Mouse (Mus musculus): Measurements from ENCODE around the gene Sox13. TPM values are rescaled to one million over a fixed set of nuclear protein-coding genes. Genes with fewer than 3 reads are reported as not detected.

Sox13 gene
- polyA plus RNA-seq, 1 experiment = 17.2 TPM

GRCm38 (mm10) chr1:133434018-133434755 is 10.0 kb upstream of the Sox13 start:
- Histone ChIP-seq H3K4me3 (ENCODE audit: control insufficient read depth, insufficient read depth, low read length) (no peak overlapping the region), H3K27ac (ENCODE audit: control insufficient read depth, insufficient read depth, low read length) (no peak overlapping the region)

GRCm38 (mm10) chr1:133432566-133432965 is 8.4 kb upstream of the Sox13 start:
- H3K4me3 ChIP-seq (ENCODE audit: control insufficient read depth, insufficient read depth, low read length) = no peak overlapping the region
- H3K27ac ChIP-seq (ENCODE audit: control insufficient read depth, insufficient read depth, low read length) = no peak overlapping the region
- no peaks in the 10 kb centered on the region for H3K27me3 ChIP-seq (ENCODE audit: control insufficient read depth, insufficient read depth, low read length)
- no peaks in the 10 kb centered on the region for H3K4me1 ChIP-seq (replicated peaks; ENCODE audit: control insufficient read depth, insufficient read depth, low read length)
- no peaks in the 10 kb centered on the region for H3K36me3 ChIP-seq (ENCODE audit: control insufficient read depth, insufficient read depth, low read length)
- no peak for DNase-seq
- 64% methylated on average over 2 of the region's 2 CpGs for WGBS
- TF ChIP-seq POLR2A (IDR thresholded peaks at IDR 0.05; ENCODE audit: control insufficient read depth, extremely low read depth, insufficient read depth, low read length, poor library complexity) (no peak), CTCF (IDR thresholded peaks at IDR 0.05; ENCODE audit: borderline replicate concordance, control insufficient read depth, extremely low read depth, insufficient read depth, low read length, poor library complexity) (no peak)

More at GRCm38 (mm10) chr1:133434018-133434755, 10.0 kb upstream of the Sox13 start:
- DNase-seq = no peak
- Histone ChIP-seq H3K4me1 (replicated peaks; ENCODE audit: control insufficient read depth, insufficient read depth, low read length) (peaks cover 8% of the 10 kb centered on the region), H3K27me3 (ENCODE audit: control insufficient read depth, insufficient read depth, low read length) (no peaks in the 10 kb centered on the region), H3K36me3 (ENCODE audit: control insufficient read depth, insufficient read depth, low read length) (no peaks in the 10 kb centered on the region)
- 75% methylated on average over 12 of the region's 12 CpGs for WGBS
- TF ChIP-seq CTCF (IDR thresholded peaks at IDR 0.05; ENCODE audit: borderline replicate concordance, control insufficient read depth, extremely low read depth, insufficient read depth, low read length, poor library complexity) (no peak), POLR2A (IDR thresholded peaks at IDR 0.05; ENCODE audit: control insufficient read depth, extremely low read depth, insufficient read depth, low read length, poor library complexity) (no peak)

GRCm38 (mm10) chr1:133431133-133431532 is 7.0 kb upstream of the Sox13 start:
- DNase-seq = no peak
- Histone ChIP-seq H3K4me1 (replicated peaks; ENCODE audit: control insufficient read depth, insufficient read depth, low read length) (no peaks in the 10 kb centered on the region), H3K27ac (ENCODE audit: control insufficient read depth, insufficient read depth, low read length) (no peak overlapping the region), H3K27me3 (ENCODE audit: control insufficient read depth, insufficient read depth, low read length) (no peaks in the 10 kb centered on the region), H3K36me3 (ENCODE audit: control insufficient read depth, insufficient read depth, low read length) (no peaks in the 10 kb centered on the region), H3K4me3 (ENCODE audit: control insufficient read depth, insufficient read depth, low read length) (no peak overlapping the region)
- WGBS = 98% methylated on average over 2 of the region's 2 CpGs
- no peak for TF ChIP-seq POLR2A (IDR thresholded peaks at IDR 0.05; ENCODE audit: control insufficient read depth, extremely low read depth, insufficient read depth, low read length, poor library complexity)
- TF ChIP-seq CTCF (IDR thresholded peaks at IDR 0.05; ENCODE audit: borderline replicate concordance, control insufficient read depth, extremely low read depth, insufficient read depth, low read length, poor library complexity) = no peak

- no peak for TF ChIP-seq POLR2A (IDR thresholded peaks at IDR 0.05; ENCODE audit: control insufficient read depth, extremely low read depth, insufficient read depth, low read length, poor library complexity)
- WGBS = 67% methylated on average over 4 of the region's 4 CpGs
- no peak overlapping the region for H3K4me3 ChIP-seq (ENCODE audit: control insufficient read depth, insufficient read depth, low read length)
- H3K27me3 ChIP-seq (ENCODE audit: control insufficient read depth, insufficient read depth, low read length) = peaks cover 4% of the 10 kb centered on the region; the same call in 1 of the 2 replicates
- H3K27ac ChIP-seq (ENCODE audit: control insufficient read depth, insufficient read depth, low read length) = no peak overlapping the region
- H3K4me1 ChIP-seq (replicated peaks; ENCODE audit: control insufficient read depth, insufficient read depth, low read length) = peaks cover 24% of the 10 kb centered on the region
- DNase-seq = no peak
- H3K36me3 ChIP-seq (ENCODE audit: control insufficient read depth, insufficient read depth, low read length) = no peaks in the 10 kb centered on the region
These were observed 467 bp upstream of the Sox13 start for GRCm38 (mm10) chr1:133424547-133425140.

- WGBS = under 1% methylated on average over 31 of the region's 31 CpGs
- no peak overlapping the region for H3K27ac ChIP-seq (ENCODE audit: control insufficient read depth, insufficient read depth, low read length)
- peak overlapping the region; percentile 48 for H3K4me3 ChIP-seq (ENCODE audit: control insufficient read depth, insufficient read depth, low read length)
- H3K36me3 ChIP-seq (ENCODE audit: control insufficient read depth, insufficient read depth, low read length) = no peaks in the 10 kb centered on the region
- DNase-seq = no peak
- TF ChIP-seq CTCF (IDR thresholded peaks at IDR 0.05; ENCODE audit: borderline replicate concordance, control insufficient read depth, extremely low read depth, insufficient read depth, low read length, poor library complexity) (no peak), POLR2A (IDR thresholded peaks at IDR 0.05; ENCODE audit: control insufficient read depth, extremely low read depth, insufficient read depth, low read length, poor library complexity) (no peak)
- peaks cover 4% of the 10 kb centered on the region; the same call in 1 of the 2 replicates for H3K27me3 ChIP-seq (ENCODE audit: control insufficient read depth, insufficient read depth, low read length)
- peaks cover 29% of the 10 kb centered on the region for H3K4me1 ChIP-seq (replicated peaks; ENCODE audit: control insufficient read depth, insufficient read depth, low read length)
These were observed 1.0 kb downstream of the Sox13 start for GRCm38 (mm10) chr1:133423166-133423542.

- H3K4me3 ChIP-seq (ENCODE audit: control insufficient read depth, insufficient read depth, low read length) = peak overlapping the region; percentile 48
- peaks cover 34% of the 10 kb centered on the region for H3K4me1 ChIP-seq (replicated peaks; ENCODE audit: control insufficient read depth, insufficient read depth, low read length)
- H3K27me3 ChIP-seq (ENCODE audit: control insufficient read depth, insufficient read depth, low read length) = peaks cover 4% of the 10 kb centered on the region; the same call in 1 of the 2 replicates
- 5% methylated on average over 29 of the region's 29 CpGs for WGBS
- DNase-seq = no peak
- H3K27ac ChIP-seq (ENCODE audit: control insufficient read depth, insufficient read depth, low read length) = no peak overlapping the region
- TF ChIP-seq POLR2A (IDR thresholded peaks at IDR 0.05; ENCODE audit: control insufficient read depth, extremely low read depth, insufficient read depth, low read length, poor library complexity) (no peak), CTCF (IDR thresholded peaks at IDR 0.05; ENCODE audit: borderline replicate concordance, control insufficient read depth, extremely low read depth, insufficient read depth, low read length, poor library complexity) (no peak)
- no peaks in the 10 kb centered on the region for H3K36me3 ChIP-seq (ENCODE audit: control insufficient read depth, insufficient read depth, low read length)
These were observed 1.5 kb downstream of the Sox13 start for GRCm38 (mm10) chr1:133422615-133423161.
